Mouse (Mus musculus): ENCODE measurements around the gene Ceacam20.
A peak's percentile ranks its signal among the peaks of the same experiment; 100 is the strongest.
"Not testable (repeated sequence)": the region's sequence is repeated elsewhere in the genome, so short reads cannot be mapped to it uniquely, and the experiment has no call there.

Gene Ceacam20

GRCm38 (mm10) chr7:19948956-19949355, 16.3 kb upstream of the Ceacam20 start:
- DNase-seq (ENCODE audit: low spot score in 2 of 2): no peak

- DNase-seq (ENCODE audit: low spot score in 2 of 2): no peak
Measured at GRCm38 (mm10) chr7:19949996-19950395, 15.2 kb upstream of the Ceacam20 start.

- DNase-seq (ENCODE audit: low spot score in 2 of 2): no peak
Measured at GRCm38 (mm10) chr7:19950589-19950988, 14.6 kb upstream of the Ceacam20 start, which contains the start of gene Igsf23. TSS of gene Igsf23 (minus strand) at chr7:19950756.

GRCm38 (mm10) chr7:19952320-19952986, 12.8 kb upstream of the Ceacam20 start:
- DNase-seq (ENCODE audit: low spot score in 2 of 2): no peak

GRCm38 (mm10) chr7:19953054-19953453, 12.2 kb upstream of the Ceacam20 start:
- no peak for DNase-seq (ENCODE audit: low spot score in 2 of 2)

GRCm38 (mm10) chr7:19955861-19956260, 9.4 kb upstream of the Ceacam20 start:
- no peak for DNase-seq (ENCODE audit: low spot score in 2 of 2)

- DNase-seq (ENCODE audit: low spot score in 2 of 2): peak; percentile 88 to 92
Measured at GRCm38 (mm10) chr7:19956341-19956781, 8.9 kb upstream of the Ceacam20 start.

- DNase-seq (ENCODE audit: low spot score in 2 of 2): no peak
Measured at GRCm38 (mm10) chr7:19962423-19962822, 2.8 kb upstream of the Ceacam20 start.

- no peak for DNase-seq (ENCODE audit: low spot score in 2 of 2)
Measured at GRCm38 (mm10) chr7:19969106-19969505, 3.9 kb downstream of the Ceacam20 start.

GRCm38 (mm10) chr7:19969541-19970090, 4.4 kb downstream of the Ceacam20 start:
- DNase-seq (ENCODE audit: low spot score in 2 of 2): no peak

GRCm38 (mm10) chr7:19970196-19970595, 5.0 kb downstream of the Ceacam20 start:
- no peak for DNase-seq (ENCODE audit: low spot score in 2 of 2)

GRCm38 (mm10) chr7:19971516-19971915, 6.3 kb downstream of the Ceacam20 start:
- DNase-seq (ENCODE audit: low spot score in 2 of 2): no peak

GRCm38 (mm10) chr7:19991165-19991564, 26.0 kb downstream of the Ceacam20 start, which contains the start of gene Nlrp9b:
TSS of gene Nlrp9b (plus strand) at chr7:19991465.
- DNase-seq (ENCODE audit: low spot score in 2 of 2): not testable (repeated sequence)

GRCm38 (mm10) chr7:19996721-19997120, 31.5 kb downstream of the Ceacam20 start:
- not testable (repeated sequence) for DNase-seq (ENCODE audit: low spot score in 2 of 2)

- no peak for DNase-seq (ENCODE audit: low spot score in 2 of 2)
Measured at GRCm38 (mm10) chr7:20009987-20010386, 44.8 kb downstream of the Ceacam20 start.

Data from frontal cortex, postnatal 36 days (tissue).